In genomic region chr17:79020984-79021335, GRCm38 (mm10) we compare ENCODE assay signal across 8 mouse cellular contexts. TPM values are rescaled to one million over a fixed set of nuclear protein-coding genes. Genes with fewer than 3 reads are reported as not detected.
DNase-seq lines count a peak whose midpoint lies in the region; ATAC-seq and TF ChIP-seq lines count a peak whose summit lies in the region.

No protein-coding gene starts in this region.

- peak overlapping the region; percentile 85 for H3K4me3 ChIP-seq in heart, embryonic 11.5 days (ENCODE audit: low read depth, low read length)
- peak overlapping the region; percentile 88 for H3K4me3 ChIP-seq in E14TG2a.4 (replicated peaks; ENCODE audit: low read length)
- peak overlapping the region; percentile 88 for H3K4me3 ChIP-seq in hindbrain, embryonic 10.5 days

- TF ChIP-seq CTCF in E14TG2a.4 (conservative IDR thresholded peaks at IDR 0.05; ENCODE audit: low read length), result no peak

- no peaks in the 10 kb centered on the region for H3K9me3 ChIP-seq in heart, embryonic 11.5 days (replicated peaks; ENCODE audit: control insufficient read depth, low read length)
- no peaks in the 10 kb centered on the region for H3K9me3 ChIP-seq in E14TG2a.4 (ENCODE audit: low read length)
- H3K9me3 ChIP-seq in hindbrain, embryonic 10.5 days, result no peaks in the 10 kb centered on the region

- under 1% methylated on average over 24 of the region's 24 CpGs for WGBS in heart, embryonic 11.5 days (ENCODE audit: insufficient replicate concordance)
- WGBS in hindbrain, embryonic 10.5 days, result 2% methylated on average over 24 of the region's 24 CpGs

- peaks cover 25% of the 10 kb centered on the region for H3K4me1 ChIP-seq in heart, embryonic 11.5 days (ENCODE audit: control insufficient read depth, insufficient read depth, low read length)
- peaks cover 16% of the 10 kb centered on the region; the same call in 1 of the 2 replicates for H3K4me1 ChIP-seq in E14TG2a.4 (replicated peaks; ENCODE audit: low read depth, low read length)
- peaks cover 25% of the 10 kb centered on the region for H3K4me1 ChIP-seq in hindbrain, embryonic 10.5 days (replicated peaks)

- intact Hi-C loops in left cerebral cortex, postnatal 36 days (cut with DNase I), result no loop called here

- no peaks in the 10 kb centered on the region for H3K36me3 ChIP-seq in heart, embryonic 11.5 days (ENCODE audit: control insufficient read depth, insufficient read depth, low read length)
- no peaks in the 10 kb centered on the region for H3K36me3 ChIP-seq in E14TG2a.4 (ENCODE audit: insufficient read depth, low read length)
- no peaks in the 10 kb centered on the region for H3K36me3 ChIP-seq in hindbrain, embryonic 10.5 days

- H3K9ac ChIP-seq in heart, embryonic 11.5 days (ENCODE audit: low read depth, low read length), result peak overlapping the region; percentile 94

- DNase-seq in heart, adult 11 months, result no peak
- no peak for DNase-seq in hindbrain, embryonic 10.5 days (ENCODE audit: low spot score)
- DNase-seq in left cerebral cortex, postnatal 36 days (ENCODE audit: low spot score in 2 of 2), result no peak
- DNase-seq in adrenal gland, adult 18-20 months (ENCODE audit: low spot score in 2 of 2), result no peak

- H3K27me3 ChIP-seq in heart, embryonic 11.5 days (ENCODE audit: control insufficient read depth, insufficient read depth, low read length), result no peaks in the 10 kb centered on the region
- H3K27me3 ChIP-seq in E14TG2a.4 (ENCODE audit: insufficient read depth, low read length), result peaks cover 19% of the 10 kb centered on the region
- H3K27me3 ChIP-seq in hindbrain, embryonic 10.5 days (ENCODE audit: insufficient read depth, poor library complexity, severe bottlenecking), result peaks cover 20% of the 10 kb centered on the region

- ATAC-seq in heart, embryonic 11.5 days (replicated peaks; ENCODE audit: insufficient number of reproducible peaks, low FRiP score, low TSS enrichment), result no peak; the same call in 1 of the 2 replicates
- ATAC-seq in megakaryocyte-erythroid progenitor cell, adult 5-6 weeks (replicated peaks; ENCODE audit: low FRiP score, low TSS enrichment, poor library complexity, severe bottlenecking), result 0 out of 2 replicates have a peak, but pooled peaks have one; percentile 39
- ATAC-seq in frontal cortex, adult (ENCODE audit: low TSS enrichment), result no peak; the same call in 1 of the 2 replicates

- H3K4me2 ChIP-seq in heart, embryonic 11.5 days, result peak overlapping the region; percentile 67

- H3K27ac ChIP-seq in heart, embryonic 11.5 days (ENCODE audit: low read depth, low read length), result no peak overlapping the region
- H3K27ac ChIP-seq in hindbrain, embryonic 10.5 days, result peak overlapping the region; percentile 98

RNA-seq across cellular contexts. Expression of gene Prkd3, which starts 0.3 kb away (rescaled TPM):
- polyA plus RNA-seq in heart, embryonic 11.5 days (2014; fragmentation: Nextera tagmentation; extraction: Ambion mirVana), result 28.3 and 32.8 TPM in 2 replicates
- polyA plus RNA-seq in hindbrain, embryonic 10.5 days (2016; fragmentation: Nextera tagmentation; extraction: Ambion mirVana), result 34.4 and 42.7 TPM in 2 replicates
- 24.8 and 28.5 TPM in 2 replicates for total RNA-seq in megakaryocyte-erythroid progenitor cell, adult 5-6 weeks (2014; fragmentation: Nextera tagmentation)
- 27.6 and 37.5 TPM in 2 replicates for total RNA-seq in megakaryocyte-erythroid progenitor cell, adult 5-6 weeks (2017)
- 10 to 100 TPM; 10.1 to 10.2 TPM for total RNA-seq in left cerebral cortex, postnatal 36 days (2021)
- total RNA-seq in adrenal gland, adult 18-20 months (2021), result 10 to 100 TPM; 18.5 to 21.8 TPM

RNA-seq across cellular contexts. Expression of gene Qpct, which starts 30.7 kb away (rescaled TPM):
- 37.4 and 42.5 TPM in 2 replicates for polyA plus RNA-seq in heart, embryonic 11.5 days (2014; fragmentation: Nextera tagmentation; extraction: Ambion mirVana)
- polyA plus RNA-seq in hindbrain, embryonic 10.5 days (2016; fragmentation: Nextera tagmentation; extraction: Ambion mirVana), result 4.6 and 5.1 TPM in 2 replicates
- not detected in 2 replicates for total RNA-seq in megakaryocyte-erythroid progenitor cell, adult 5-6 weeks (2014; fragmentation: Nextera tagmentation)
- total RNA-seq in megakaryocyte-erythroid progenitor cell, adult 5-6 weeks (2017), result 0.88 TPM in 1 of 2 replicates, not detected in the other
- total RNA-seq in left cerebral cortex, postnatal 36 days (2021), result 10 to 100 TPM in 1 of 2 experiments, 1 to 10 TPM in 1; 8.4 to 10.2 TPM
- total RNA-seq in adrenal gland, adult 18-20 months (2021), result 1 to 10 TPM; 7.3 to 8.1 TPM

Comparison
In these comparisons a context has a peak if more than half of its experiments do, and no peak if none do; other contexts are left out.
1. RNA of gene Qpct, which starts 30.7 kb away (total RNA-seq): 8.4 to 10.2 TPM in left cerebral cortex, postnatal 36 days and 7.3 to 8.1 TPM in adrenal gland, adult 18-20 months; 0.88 TPM in megakaryocyte-erythroid progenitor cell, adult 5-6 weeks; every median in the first group is over 4 times any median in the second.
2. Peak in every context shown above with its lines, with median percentiles within 50 percentile points of each other: H3K4me3 ChIP-seq.